Mouse (Mus musculus) WW6 (cell line): ENCODE data around the gene Cisd3.
"Not testable (repeated sequence)": the region's sequence is repeated elsewhere in the genome, so short reads cannot be mapped to it uniquely, and the experiment has no call there.

Source experiments
- DNase-seq: peaks from one replicate; pipeline ENCODE4 v3.0.0-alpha.2; 2013; ENCODE audit warnings: low read depth, low spot score

Cisd3 gene

GRCm38 (mm10) chr11:97686322-97686908 is 789 bp downstream of the Cisd3 start:
- no peak for DNase-seq

GRCm38 (mm10) chr11:97687061-97687460 is 1.4 kb downstream of the Cisd3 start:
- no peak for DNase-seq

- DNase-seq: no peak
Measured at GRCm38 (mm10) chr11:97689861-97690260, 4.2 kb downstream of the Cisd3 start.

GRCm38 (mm10) chr11:97694435-97694834 is 8.8 kb downstream of the Cisd3 start:
- no peak for DNase-seq

GRCm38 (mm10) chr11:97694921-97695711 is 9.5 kb downstream of the Cisd3 start:
- no peak for DNase-seq

- no peak for DNase-seq
Measured at GRCm38 (mm10) chr11:97695712-97696401, 10.2 kb downstream of the Cisd3 start.

GRCm38 (mm10) chr11:97696669-97697068 is 11.0 kb downstream of the Cisd3 start:
- DNase-seq: no peak

- no peak for DNase-seq
Measured at GRCm38 (mm10) chr11:97697199-97697890, 11.7 kb downstream of the Cisd3 start.

GRCm38 (mm10) chr11:97697891-97698529 is 12.4 kb downstream of the Cisd3 start:
- DNase-seq: no peak

- peak; percentile 84 for DNase-seq
Measured at GRCm38 (mm10) chr11:97698741-97699611, 13.3 kb downstream of the Cisd3 start.

- peak; percentile 89 for DNase-seq
Measured at GRCm38 (mm10) chr11:97699626-97700002, 14.0 kb downstream of the Cisd3 start.

- DNase-seq: no peak
Measured at GRCm38 (mm10) chr11:97700003-97700745, 14.5 kb downstream of the Cisd3 start, which contains the start of gene Pcgf2. Pcgf2 (minus strand) TSS chr11:97700497.

GRCm38 (mm10) chr11:97700746-97701580 is 15.3 kb downstream of the Cisd3 start:
- no peak for DNase-seq

- DNase-seq: no peak
Measured at GRCm38 (mm10) chr11:97701581-97702392, 16.2 kb downstream of the Cisd3 start.

GRCm38 (mm10) chr11:97702393-97702745 is 16.7 kb downstream of the Cisd3 start:
- no peak for DNase-seq

GRCm38 (mm10) chr11:97703039-97703826 is 17.6 kb downstream of the Cisd3 start, which contains the start of gene Psmb3:
Psmb3 (plus strand) TSS chr11:97703399.
- DNase-seq: peak; percentile 100

- DNase-seq: not testable (repeated sequence)
Measured at GRCm38 (mm10) chr11:97710067-97710466, 24.4 kb downstream of the Cisd3 start.
